Mouse (Mus musculus) neural tube, embryonic 11.5 days (tissue): ENCODE measurements around the gene Snx18. TPM values are rescaled to one million over a fixed set of nuclear protein-coding genes. Genes with fewer than 3 reads are reported as not detected.

Source experiments
- ATAC-seq: fragments of 200-750 bp; cut with Nextera tagmentation; 2 replicates; pipeline ENCODE4 v1.8.0; 2017; ENCODE audit warnings: moderate number of reproducible peaks, mild to moderate bottlenecking, moderate TSS enrichment, moderate library complexity; ENCODE audit not compliant: insufficient read depth, low FRiP score, low TSS enrichment
- DNase-seq: peaks from one replicate; pipeline ENCODE4 v3.0.0-alpha.2; 2015; ENCODE audit warnings: low spot score
- H3K27ac ChIP-seq: fragments of 300-500 bp; sonication (generic); 2 replicates; pipeline ENCODE4 v1.5.1; 2014; ENCODE audit warnings: low read depth, mild to moderate bottlenecking, low read length
- H3K27me3 ChIP-seq: fragments of 300-500 bp; sonication (generic); 2 replicates; pipeline ENCODE4 v1.6.1; 2014; ENCODE audit warnings: mild to moderate bottlenecking, low read length, mixed read lengths; ENCODE audit not compliant: control insufficient read depth, insufficient read depth
- H3K36me3 ChIP-seq: fragments of 300-500 bp; sonication (generic); 2 replicates; pipeline ENCODE4 v1.6.1; 2014; ENCODE audit warnings: mild to moderate bottlenecking, low read length, moderate library complexity, mixed read lengths; ENCODE audit not compliant: control insufficient read depth, insufficient read depth
- H3K4me1 ChIP-seq: fragments of 300-500 bp; sonication (generic); 2 replicates; pipeline ENCODE4 v1.6.1; 2014; ENCODE audit warnings: low read length, mixed read lengths; ENCODE audit not compliant: control insufficient read depth, insufficient read depth
- H3K4me2 ChIP-seq: fragments of 300-500 bp; sonication (generic); 2 replicates; pipeline ENCODE4 v1.6.1; 2014; ENCODE audit warnings: low read depth, mild to moderate bottlenecking, moderate library complexity
- H3K4me3 ChIP-seq: fragments of 300-500 bp; sonication (generic); 2 replicates; pipeline ENCODE4 v1.5.1; 2014; ENCODE audit warnings: low read depth, low read length
- H3K9ac ChIP-seq: fragments of 300-500 bp; sonication (generic); 2 replicates; pipeline ENCODE4 v1.6.1; 2014; ENCODE audit warnings: mild to moderate bottlenecking, low read length
- H3K9me3 ChIP-seq: fragments of 300-500 bp; sonication (generic); 2 replicates; pipeline ENCODE4 v1.6.1; 2016; ENCODE audit warnings: low read length; ENCODE audit not compliant: control insufficient read depth
- WGBS: fragments of 180-500 bp; shearing (Covaris S2); extraction: QIAGEN DNeasy Blood & Tissue Kit; methylation state at CpG from one replicate; pipeline ENCODE4 v1.1.7; 2014; 5-methylcytosine and 5-hydroxymethylcytosine counted together
- polyA plus RNA-seq: library from polyadenylated mRNA; unstranded; fragments of >200 nt; fragmentation: Nextera tagmentation; extraction: Ambion mirVana; gene quantifications from 2 replicates; pipeline ENCODE4 v1.2.1, GENCODE M21; 2014

Gene Snx18
- polyA plus RNA-seq, 1 experiment from 2014 or later: 33.7 TPM

DNA sequence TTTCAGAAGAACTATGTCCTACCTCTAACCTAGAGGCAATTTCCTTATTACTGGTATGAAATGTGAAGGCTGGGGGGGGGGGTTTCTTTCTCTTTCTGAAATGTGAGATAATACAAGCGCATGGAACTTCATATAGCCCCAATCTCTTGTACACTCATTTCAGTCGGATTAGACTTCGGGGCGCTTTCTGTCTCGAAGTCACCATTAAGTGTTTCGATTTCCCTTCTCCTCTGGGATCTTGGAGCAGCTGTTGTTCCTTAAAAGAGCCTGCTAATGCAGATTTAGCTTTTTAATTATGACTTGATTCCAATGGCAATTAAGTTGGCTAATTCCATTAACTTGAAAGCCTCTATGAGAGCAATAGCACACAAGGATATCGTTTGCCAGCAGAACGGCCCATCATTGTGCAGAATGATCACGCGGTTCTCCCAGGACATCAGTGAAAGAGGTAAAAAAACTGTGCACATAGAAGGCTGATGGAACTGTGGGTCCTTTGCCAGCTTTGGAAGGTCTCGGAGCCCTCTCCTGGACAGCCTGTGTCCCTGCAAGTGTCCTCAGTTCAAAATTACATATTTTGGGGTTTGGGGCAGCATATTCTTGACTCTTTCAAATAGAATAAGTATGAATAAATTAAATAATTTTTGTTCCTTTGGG, 22.7 kb upstream of the Snx18 start:
- no peaks in the 10 kb centered on the region for H3K36me3 ChIP-seq
- DNase-seq (no peak), ATAC-seq (no peak)
- H3K4me1 ChIP-seq: no peaks in the 10 kb centered on the region
- no peaks in the 10 kb centered on the region for H3K27me3 ChIP-seq
- 81% methylated on average over 11 of the region's 11 CpGs for WGBS
- no peak overlapping the region for H3K9ac ChIP-seq
- no peak overlapping the region for H3K4me2 ChIP-seq
- no peaks in the 10 kb centered on the region for H3K9me3 ChIP-seq
- no peak overlapping the region for H3K27ac ChIP-seq
- no peak overlapping the region for H3K4me3 ChIP-seq

GRCm38 (mm10) chr13:113638914-113639313, 20.6 kb upstream of the Snx18 start:
- no peak overlapping the region for H3K4me3 ChIP-seq
- 34% methylated on average over 7 of the region's 7 CpGs for WGBS
- DNase-seq (peak; percentile 15), ATAC-seq (no peak)
- H3K27me3 ChIP-seq: no peaks in the 10 kb centered on the region
- no peak overlapping the region for H3K4me2 ChIP-seq
- no peaks in the 10 kb centered on the region for H3K4me1 ChIP-seq
- no peak overlapping the region for H3K27ac ChIP-seq
- no peak overlapping the region for H3K9ac ChIP-seq
- H3K9me3 ChIP-seq: no peaks in the 10 kb centered on the region
- no peaks in the 10 kb centered on the region for H3K36me3 ChIP-seq

- H3K9ac ChIP-seq: no peak overlapping the region
- no peak overlapping the region for H3K27ac ChIP-seq
- no peak for ATAC-seq
- H3K36me3 ChIP-seq: no peaks in the 10 kb centered on the region
- H3K9me3 ChIP-seq: no peaks in the 10 kb centered on the region
- no peaks in the 10 kb centered on the region for H3K4me1 ChIP-seq
- no peak overlapping the region for H3K4me2 ChIP-seq
- 87% methylated on average over 17 of the region's 17 CpGs for WGBS
- no peak overlapping the region for H3K4me3 ChIP-seq
- no peaks in the 10 kb centered on the region for H3K27me3 ChIP-seq
- no peak for DNase-seq
These were observed 17.4 kb upstream of the Snx18 start for GRCm38 (mm10) chr13:113635799-113636222.

DNA sequence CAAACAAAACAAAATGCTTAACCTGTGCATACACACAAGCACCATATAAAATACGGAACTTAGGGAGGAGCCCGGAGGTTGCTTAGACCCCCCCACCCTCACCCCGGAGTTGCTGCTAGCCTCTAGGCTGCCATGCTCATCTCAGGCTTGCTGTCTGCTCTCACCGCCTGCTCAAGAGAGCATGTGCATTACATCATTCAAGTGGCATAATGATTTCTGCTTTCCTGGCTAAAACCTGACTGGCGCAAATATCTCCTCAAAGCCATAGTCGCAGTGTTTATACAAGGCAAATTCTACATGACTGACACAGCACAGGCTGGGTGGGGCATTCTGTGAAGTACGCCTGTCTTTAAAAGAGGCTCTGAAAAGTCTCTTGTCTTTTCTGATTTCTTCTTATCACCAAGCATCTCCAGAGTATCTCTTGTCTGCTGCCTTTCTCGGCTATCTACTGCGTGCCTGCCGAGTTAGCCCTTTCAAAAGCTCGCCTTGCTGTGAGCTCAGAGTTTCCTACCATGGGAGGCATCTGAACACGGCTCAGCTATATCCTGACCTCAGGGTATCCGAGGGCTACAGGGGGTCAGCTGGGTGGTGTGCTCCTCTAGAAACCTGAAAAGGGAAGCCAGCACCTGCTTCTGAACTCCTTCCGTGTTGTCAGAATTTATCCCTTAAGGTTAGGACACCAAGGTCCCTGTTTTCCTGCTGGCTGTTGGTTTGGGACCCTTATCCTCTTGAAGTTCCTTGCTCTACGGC, 16.5 kb upstream of the Snx18 start:
- 89% methylated on average over 15 of the region's 15 CpGs for whole genome bisulfite sequencing
- no peak for ATAC-seq
- no peak for DNase-seq
- no peak overlapping the region for H3K9ac ChIP-seq
- no peak overlapping the region for H3K4me3 ChIP-seq
- H3K9me3 ChIP-seq: no peaks in the 10 kb centered on the region
- no peaks in the 10 kb centered on the region for H3K27me3 ChIP-seq
- H3K27ac ChIP-seq: no peak overlapping the region
- no peaks in the 10 kb centered on the region for H3K4me1 ChIP-seq
- no peak overlapping the region for H3K4me2 ChIP-seq
- H3K36me3 ChIP-seq: no peaks in the 10 kb centered on the region

DNA sequence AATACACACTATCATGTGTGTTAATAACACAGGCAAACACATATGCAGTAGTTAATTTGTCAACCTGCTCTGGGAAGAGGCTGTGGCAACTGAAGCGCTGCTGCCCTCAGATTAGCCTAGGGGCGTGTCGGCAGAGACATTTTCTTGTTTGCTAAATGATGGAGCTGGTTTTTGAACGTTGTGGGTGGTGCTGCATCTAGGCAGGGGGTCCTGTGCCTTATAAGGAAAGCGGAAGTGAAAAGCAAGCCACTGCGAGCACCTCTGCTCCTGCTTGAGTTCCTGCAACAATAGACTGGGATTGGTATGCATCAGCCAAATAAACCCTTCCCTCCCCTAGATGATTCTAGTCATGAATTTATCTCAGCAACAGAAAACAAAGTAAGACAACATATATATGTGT, 14.1 kb upstream of the Snx18 start:
- H3K4me2 ChIP-seq: no peak overlapping the region
- ATAC-seq (no peak), DNase-seq (no peak)
- no peak overlapping the region for H3K27ac ChIP-seq
- no peak overlapping the region for H3K9ac ChIP-seq
- no peaks in the 10 kb centered on the region for H3K27me3 ChIP-seq
- 56% methylated on average over 6 of the region's 6 CpGs for WGBS
- no peaks in the 10 kb centered on the region for H3K9me3 ChIP-seq
- H3K4me1 ChIP-seq: no peaks in the 10 kb centered on the region
- H3K36me3 ChIP-seq: no peaks in the 10 kb centered on the region
- no peak overlapping the region for H3K4me3 ChIP-seq

- no peak overlapping the region for H3K4me2 ChIP-seq
- DNase-seq (no peak), ATAC-seq (no peak)
- no peaks in the 10 kb centered on the region for H3K36me3 ChIP-seq
- no peaks in the 10 kb centered on the region for H3K27me3 ChIP-seq
- no peaks in the 10 kb centered on the region for H3K9me3 ChIP-seq
- no peaks in the 10 kb centered on the region for H3K4me1 ChIP-seq
- no peak overlapping the region for H3K27ac ChIP-seq
- H3K9ac ChIP-seq: no peak overlapping the region
- H3K4me3 ChIP-seq: no peak overlapping the region
- 78% methylated on average over 8 of the region's 8 CpGs for WGBS
These were observed 9.2 kb upstream of the Snx18 start for GRCm38 (mm10) chr13:113627601-113628000.

- no peak overlapping the region for H3K9ac ChIP-seq
- no peaks in the 10 kb centered on the region for H3K27me3 ChIP-seq
- H3K4me3 ChIP-seq: no peak overlapping the region
- no peaks in the 10 kb centered on the region for H3K9me3 ChIP-seq
- ATAC-seq (no peak), DNase-seq (no peak)
- H3K36me3 ChIP-seq: no peaks in the 10 kb centered on the region
- H3K4me1 ChIP-seq: no peaks in the 10 kb centered on the region; the same call in 1 of the 2 replicates
- H3K27ac ChIP-seq: no peak overlapping the region
- H3K4me2 ChIP-seq: no peak overlapping the region
- 72% methylated on average over 8 of the region's 8 CpGs for WGBS
These were observed 4.5 kb upstream of the Snx18 start for GRCm38 (mm10) chr13:113622865-113623255.

DNA sequence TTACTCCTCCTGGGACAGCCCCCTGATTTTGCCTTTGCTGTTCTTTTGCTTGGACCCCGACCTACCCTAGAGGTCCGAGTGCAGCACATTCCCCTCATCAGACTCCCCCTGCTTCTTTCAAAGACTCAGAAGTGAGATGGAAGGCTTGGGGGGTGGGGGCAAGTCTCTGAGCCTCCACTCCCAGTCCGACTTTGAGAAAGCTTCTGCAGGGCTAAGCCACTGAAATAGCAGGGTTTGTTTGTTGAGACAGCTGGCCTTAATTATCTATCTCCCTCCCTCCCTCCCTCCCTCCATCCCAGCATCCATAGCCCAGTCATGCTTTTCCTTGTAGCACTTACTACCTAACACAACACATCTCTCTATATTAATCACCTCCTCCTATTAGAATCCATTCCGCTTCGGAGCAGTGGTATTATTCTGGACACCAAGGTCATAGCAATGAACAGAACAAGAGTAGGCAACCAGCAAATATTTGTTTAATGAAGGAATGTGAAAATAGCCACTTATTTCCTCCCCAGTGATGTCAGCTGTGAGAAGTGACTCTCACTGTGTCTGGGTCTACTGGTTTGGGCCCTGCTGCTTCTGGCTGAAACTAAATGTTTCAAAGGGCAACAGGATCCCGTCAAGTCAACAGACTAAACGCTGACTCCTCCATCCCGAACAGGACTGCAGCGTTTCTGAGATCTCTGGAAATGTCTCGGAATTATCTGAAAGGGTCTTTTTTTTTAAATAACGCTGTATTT, 3.9 kb upstream of the Snx18 start:
- H3K36me3 ChIP-seq: no peaks in the 10 kb centered on the region
- 56% methylated on average over 11 of the region's 11 CpGs for WGBS
- no peak overlapping the region for H3K9ac ChIP-seq
- no peaks in the 10 kb centered on the region for H3K27me3 ChIP-seq
- H3K27ac ChIP-seq: no peak overlapping the region
- H3K9me3 ChIP-seq: no peaks in the 10 kb centered on the region
- H3K4me1 ChIP-seq: peaks cover 3% of the 10 kb centered on the region
- ATAC-seq (no peak), DNase-seq (peak; percentile 36)
- H3K4me2 ChIP-seq: no peak overlapping the region
- H3K4me3 ChIP-seq: no peak overlapping the region
